Mouse (Mus musculus): Measurements from ENCODE around the gene Tmem120b.

GRCm38 (mm10) chr5:123134186-123134874 is 66.1 kb downstream of the Tmem120b start:
- TF ChIP-seq POLR2A (IDR thresholded peaks at IDR 0.05; ENCODE audit: low read depth, low read length) (no peak), CTCF (IDR thresholded peaks at IDR 0.05; ENCODE audit: extremely low read depth, insufficient read length, insufficient replicate concordance, low read depth, low read length) (no peak)

All from small intestine, adult 2 months (tissue).